Comparison of ENCODE assay signal across 15 mouse cellular contexts in genomic region chr12:76287986-76288385, GRCm38 (mm10). TPM values are rescaled to one million over a fixed set of nuclear protein-coding genes. Genes with fewer than 3 reads are reported as not detected.
DNase-seq lines count a peak whose midpoint lies in the region; ATAC-seq and TF ChIP-seq lines count a peak whose summit lies in the region.
"Had no signal": no experiment of that assay in that cellular context is flagged by ENCODE, and none has a peak within 500 bp of the region (broad histone marks: within the 10 kb centered on the region; RNA-seq: fewer than 3 reads in every experiment).

No protein-coding gene starts in this region.

- no peaks in the 10 kb centered on the region for H3K9me3 ChIP-seq in hindbrain, embryonic 11.5 days (ENCODE audit: control insufficient read depth, low read length)
- H3K9me3 ChIP-seq in midbrain, embryonic 14.5 days (ENCODE audit: control insufficient read depth, low read length) = no peaks in the 10 kb centered on the region
- no peaks in the 10 kb centered on the region for H3K9me3 ChIP-seq in heart, embryonic 12.5 days (replicated peaks)
- H3K9me3 ChIP-seq: limb, embryonic 15.5 days; lung, embryonic 15.5 days; megakaryocyte, embryonic 14.5 days; neural tube, embryonic 12.5 days had no signal

- DNase-seq in layer of hippocampus, adult 2 months (ENCODE audit: low spot score in 2 of 2) = peak; percentile 37 to 53
- no peak for DNase-seq in layer of hippocampus, postnatal 36 days
- DNase-seq in brain, embryonic 14.5 days (ENCODE audit: low read depth) = peak; percentile 88
- peak; percentile 15 for DNase-seq in hindbrain, embryonic 11.5 days (ENCODE audit: low spot score)
- DNase-seq in midbrain, embryonic 14.5 days = peak; percentile 63
- DNase-seq in thymus, postnatal 14 days = no peak
- DNase-seq in kidney, postnatal 4 days = no peak
- DNase-seq: heart, postnatal 4 days; kidney, adult 9 months had no signal

- no peak for TF ChIP-seq POLR2A in brain, embryonic 14.5 days (IDR thresholded peaks at IDR 0.05; ENCODE audit: borderline replicate concordance, extremely low read depth, insufficient read depth, insufficient read length, poor library complexity, severe bottlenecking)

- WGBS in hindbrain, embryonic 11.5 days = 57% methylated on average over 8 of the region's 8 CpGs
- WGBS in midbrain, embryonic 14.5 days = 19% methylated on average over 8 of the region's 8 CpGs
- WGBS in heart, embryonic 12.5 days = 82% methylated on average over 8 of the region's 8 CpGs

- H3K36me3 ChIP-seq in hindbrain, embryonic 11.5 days (ENCODE audit: control insufficient read depth, insufficient read depth, low read length) = 0 out of 2 replicates have a peak, but pooled peaks cover 2% of the 10 kb centered on the region
- H3K36me3 ChIP-seq in midbrain, embryonic 14.5 days (ENCODE audit: control insufficient read depth, insufficient read depth, low read length) = peaks cover 22% of the 10 kb centered on the region; the same call in 1 of the 2 replicates
- H3K36me3 ChIP-seq in heart, embryonic 12.5 days = peaks cover 66% of the 10 kb centered on the region

- TF ChIP-seq CTCF in layer of hippocampus, adult 2 months (conservative IDR thresholded peaks at IDR 0.05) = no peak
- TF ChIP-seq CTCF in brain, embryonic 14.5 days (IDR thresholded peaks at IDR 0.05; ENCODE audit: borderline replicate concordance, extremely low read depth, insufficient read depth, insufficient read length) = no peak

- no peak overlapping the region for H3K4me2 ChIP-seq in hindbrain, embryonic 11.5 days (replicated peaks; ENCODE audit: low read depth, low read length)
- H3K4me2 ChIP-seq in midbrain, embryonic 14.5 days (ENCODE audit: low read length) = no peak overlapping the region
- no peak overlapping the region for H3K4me2 ChIP-seq in heart, embryonic 12.5 days
- H3K4me2 ChIP-seq: limb, embryonic 15.5 days; lung, embryonic 15.5 days; neural tube, embryonic 12.5 days had no signal

- ATAC-seq in hindbrain, embryonic 11.5 days (ENCODE audit: low FRiP score) = no peak
- no peak for ATAC-seq in midbrain, embryonic 14.5 days (ENCODE audit: low FRiP score, low TSS enrichment)
- ATAC-seq in heart, embryonic 12.5 days (ENCODE audit: insufficient number of reproducible peaks, low FRiP score) = no peak

- no peak overlapping the region; the same call in 1 of the 2 replicates for H3K4me3 ChIP-seq in layer of hippocampus, adult 2 months
- no peak overlapping the region for H3K4me3 ChIP-seq in hindbrain, embryonic 11.5 days (ENCODE audit: low read depth, low read length)
- H3K4me3 ChIP-seq in midbrain, embryonic 14.5 days (replicated peaks; ENCODE audit: low read depth, low read length) = no peak overlapping the region
- H3K4me3 ChIP-seq in heart, embryonic 12.5 days = no peak overlapping the region
- H3K4me3 ChIP-seq: limb, embryonic 15.5 days; lung, embryonic 15.5 days; megakaryocyte, embryonic 14.5 days; neural tube, embryonic 12.5 days had no signal

- no peak overlapping the region for H3K9ac ChIP-seq in hindbrain, embryonic 11.5 days (ENCODE audit: low read depth, low read length)
- H3K9ac ChIP-seq in midbrain, embryonic 14.5 days (replicated peaks; ENCODE audit: low read length) = no peak overlapping the region
- H3K9ac ChIP-seq in heart, embryonic 12.5 days = no peak overlapping the region
- H3K9ac ChIP-seq: limb, embryonic 15.5 days; lung, embryonic 15.5 days; neural tube, embryonic 12.5 days had no signal

- H3K4me1 ChIP-seq in hindbrain, embryonic 11.5 days (replicated peaks; ENCODE audit: control insufficient read depth, insufficient read depth, low read length) = 0 out of 2 replicates have a peak, but pooled peaks cover 2% of the 10 kb centered on the region
- peaks cover 11% of the 10 kb centered on the region for H3K4me1 ChIP-seq in midbrain, embryonic 14.5 days (ENCODE audit: control insufficient read depth, insufficient read depth, low read length)
- H3K4me1 ChIP-seq in heart, embryonic 12.5 days (replicated peaks) = peaks cover under 1% of the 10 kb centered on the region; the same call in 1 of the 2 replicates
- H3K4me1 ChIP-seq: limb, embryonic 15.5 days; lung, embryonic 15.5 days had no signal

- H3K27ac ChIP-seq in layer of hippocampus, adult 2 months = peak overlapping the region; percentile 89
- peak overlapping the region; percentile 55; the same call in 1 of the 2 replicates for H3K27ac ChIP-seq in hindbrain, embryonic 11.5 days (ENCODE audit: low read depth, low read length)
- H3K27ac ChIP-seq in midbrain, embryonic 14.5 days (replicated peaks; ENCODE audit: low read depth, low read length) = peak overlapping the region; percentile 74
- H3K27ac ChIP-seq in heart, embryonic 12.5 days (ENCODE audit: poor library complexity, severe bottlenecking) = no peak overlapping the region
- H3K27ac ChIP-seq: limb, embryonic 15.5 days; lung, embryonic 15.5 days; neural tube, embryonic 12.5 days had no signal

- no peaks in the 10 kb centered on the region for H3K27me3 ChIP-seq in hindbrain, embryonic 11.5 days (ENCODE audit: control insufficient read depth, insufficient read depth, low read length)
- no peaks in the 10 kb centered on the region for H3K27me3 ChIP-seq in midbrain, embryonic 14.5 days (ENCODE audit: control insufficient read depth, insufficient read depth, low read length)
- no peaks in the 10 kb centered on the region for H3K27me3 ChIP-seq in heart, embryonic 12.5 days (replicated peaks)
- H3K27me3 ChIP-seq: limb, embryonic 15.5 days; lung, embryonic 15.5 days; megakaryocyte, embryonic 14.5 days; neural tube, embryonic 12.5 days had no signal

RNA-seq across cellular contexts. Expression of gene Mthfd1, which starts 32.9 kb away (rescaled TPM):
- total RNA-seq in layer of hippocampus, adult 2 months (2021) = 10 to 100 TPM; 42.6 to 47.5 TPM
- total RNA-seq in layer of hippocampus, postnatal 36 days (2021) = 10 to 100 TPM; 46.1 to 47.3 TPM
- polyA plus RNA-seq in brain, embryonic 14.5 days (2012; rRNA removed) = 27.9 and 30.9 TPM in 2 replicates
- 49.5 and 54.4 TPM in 2 replicates for polyA plus RNA-seq in hindbrain, embryonic 11.5 days (2014; fragmentation: Nextera tagmentation; extraction: Ambion mirVana)
- polyA plus RNA-seq in midbrain, embryonic 14.5 days (2014; fragmentation: Nextera tagmentation; extraction: Ambion mirVana) = 25.3 and 35.1 TPM in 2 replicates
- 48.0 and 48.6 TPM in 2 replicates for polyA plus RNA-seq in heart, embryonic 12.5 days (2016; fragmentation: Nextera tagmentation; extraction: Ambion mirVana)

RNA-seq across cellular contexts. Expression of gene Akap5, which starts 36.7 kb away (rescaled TPM):
- total RNA-seq in layer of hippocampus, adult 2 months (2021) = 10 to 100 TPM; 61.5 to 63.0 TPM
- total RNA-seq in layer of hippocampus, postnatal 36 days (2021) = 10 to 100 TPM; 56.5 to 58.3 TPM
- 4.2 and 8.5 TPM in 2 replicates for polyA plus RNA-seq in brain, embryonic 14.5 days (2012; rRNA removed)
- 4.0 and 5.4 TPM in 2 replicates for polyA plus RNA-seq in hindbrain, embryonic 11.5 days (2014; fragmentation: Nextera tagmentation; extraction: Ambion mirVana)
- polyA plus RNA-seq in midbrain, embryonic 14.5 days (2014; fragmentation: Nextera tagmentation; extraction: Ambion mirVana) = 8.7 and 8.8 TPM in 2 replicates
- polyA plus RNA-seq in heart, embryonic 12.5 days (2016; fragmentation: Nextera tagmentation; extraction: Ambion mirVana) = 8.5 and 9.1 TPM in 2 replicates

RNA-seq across cellular contexts. Expression of gene Tex21, which starts 41.4 kb away (rescaled TPM):
- not detected for total RNA-seq in layer of hippocampus, adult 2 months (2021)
- total RNA-seq in layer of hippocampus, postnatal 36 days (2021) = not detected
- 0.04 TPM in 1 of 2 replicates, not detected in the other for polyA plus RNA-seq in brain, embryonic 14.5 days (2012; rRNA removed)
- not detected in 2 replicates for polyA plus RNA-seq in hindbrain, embryonic 11.5 days (2014; fragmentation: Nextera tagmentation; extraction: Ambion mirVana)
- polyA plus RNA-seq in midbrain, embryonic 14.5 days (2014; fragmentation: Nextera tagmentation; extraction: Ambion mirVana) = not detected in 2 replicates
- polyA plus RNA-seq in heart, embryonic 12.5 days (2016; fragmentation: Nextera tagmentation; extraction: Ambion mirVana) = 0.15 and 0.23 TPM in 2 replicates
- total RNA-seq: adrenal gland, adult 18-20 months; heart, postnatal 4 days had no signal
- polyA plus RNA-seq: limb, embryonic 15.5 days; lung, embryonic 15.5 days; neural tube, embryonic 12.5 days had no signal

Comparison
In these comparisons a context has a peak if more than half of its experiments do, and no peak if none do; other contexts are left out.
1. DNase-seq: peak in layer of hippocampus, adult 2 months (2 of 2), brain, embryonic 14.5 days (single experiment), hindbrain, embryonic 11.5 days (single experiment) and midbrain, embryonic 14.5 days (single experiment); none in layer of hippocampus, postnatal 36 days (0 of 2), thymus, postnatal 14 days (single experiment) and kidney, postnatal 4 days (0 of 2).